Mouse (Mus musculus): ENCODE measurements around the gene Tmem104. TPM values are rescaled to one million over a fixed set of nuclear protein-coding genes. Genes with fewer than 3 reads are reported as not detected.
A peak's percentile ranks its signal among the peaks of the same experiment; 100 is the strongest.

The Tmem104 gene
- polyA plus RNA-seq, 1 experiment, result 6.6 TPM

DNA sequence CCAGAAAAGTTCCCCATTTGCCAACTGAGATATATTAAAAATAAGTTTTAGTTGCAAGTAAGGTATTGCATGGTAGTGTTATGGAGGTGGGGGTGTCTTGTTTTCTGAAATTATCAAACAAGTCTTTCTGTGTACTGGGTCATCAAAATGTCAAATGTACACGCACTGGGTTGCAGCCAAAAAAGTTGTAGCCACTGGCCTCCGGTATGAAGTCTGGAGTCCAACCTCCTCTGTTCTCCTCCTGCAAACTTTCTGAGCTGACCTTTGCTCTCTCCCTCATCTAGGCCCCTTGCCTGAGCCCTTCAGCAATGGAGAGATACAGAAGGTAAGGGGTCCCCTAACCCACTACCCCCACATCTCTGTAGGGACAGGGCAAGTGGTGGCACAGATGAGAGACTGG is 8.5 kb upstream of the Tmem104 start:
- TF ChIP-seq USF1 (IDR thresholded peaks at IDR 0.05; ENCODE audit: low read depth), result no peak
- no peaks in the 10 kb centered on the region for H3K27me3 ChIP-seq (ENCODE audit: control insufficient read depth, insufficient read depth, insufficient read length)
- no peaks in the 10 kb centered on the region for H3K36me3 ChIP-seq (ENCODE audit: control insufficient read depth, insufficient read depth)
- H3K79me2 ChIP-seq (ENCODE audit: control insufficient read depth, insufficient read depth), result no peaks in the 10 kb centered on the region
- H3K79me3 ChIP-seq (ENCODE audit: low read depth), result no peaks in the 10 kb centered on the region
- no peak overlapping the region for H3ac ChIP-seq (ENCODE audit: control insufficient read depth, insufficient read length, low read depth)
- H3K4me3 ChIP-seq (ENCODE audit: insufficient read depth, poor library complexity, severe bottlenecking), result no peak overlapping the region

DNA sequence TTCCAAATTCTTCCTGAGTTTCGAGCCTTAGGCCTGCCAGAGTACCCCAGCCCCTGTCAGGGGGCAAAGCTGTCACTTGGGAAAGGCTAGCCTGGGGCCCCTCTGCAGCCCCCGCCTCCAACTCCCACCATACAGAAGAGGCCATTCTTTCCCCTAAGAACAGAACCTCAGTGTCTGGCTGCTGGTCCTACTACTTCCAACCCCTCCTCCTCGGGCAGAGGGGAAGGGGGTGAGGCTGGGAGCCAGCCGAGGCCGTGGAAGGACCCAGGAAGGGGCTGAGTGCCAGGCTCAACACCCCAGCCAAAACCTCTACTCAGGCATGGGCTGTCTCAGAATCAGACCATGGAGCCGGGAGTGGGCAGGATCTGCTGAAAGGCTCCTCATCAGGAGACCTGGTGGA is 8.1 kb upstream of the Tmem104 start:
- no peaks in the 10 kb centered on the region for H3K36me3 ChIP-seq (ENCODE audit: control insufficient read depth, insufficient read depth)
- no peak overlapping the region for H3K4me3 ChIP-seq (ENCODE audit: insufficient read depth, poor library complexity, severe bottlenecking)
- H3K27me3 ChIP-seq (ENCODE audit: control insufficient read depth, insufficient read depth, insufficient read length), result no peaks in the 10 kb centered on the region
- TF ChIP-seq MYOD1 (IDR thresholded peaks at IDR 0.05; ENCODE audit: control insufficient read depth, insufficient read length, low read depth) (no peak), FOSL1 (IDR thresholded peaks at IDR 0.05; ENCODE audit: insufficient read depth, low read length, poor library complexity, severe bottlenecking) (no peak), CTCF (IDR thresholded peaks at IDR 0.05; ENCODE audit: control insufficient read depth, insufficient read depth, insufficient read length) (no peak), CEBPB (IDR thresholded peaks at IDR 0.05; ENCODE audit: low read depth) (no peak), MAX (IDR thresholded peaks at IDR 0.05) (no peak), USF1 (IDR thresholded peaks at IDR 0.05; ENCODE audit: low read depth) (no peak)
- H3K79me2 ChIP-seq (ENCODE audit: control insufficient read depth, insufficient read depth), result no peaks in the 10 kb centered on the region
- H3ac ChIP-seq (ENCODE audit: control insufficient read depth, insufficient read length, low read depth), result no peak overlapping the region
- H3K79me3 ChIP-seq (ENCODE audit: low read depth), result no peaks in the 10 kb centered on the region

DNA sequence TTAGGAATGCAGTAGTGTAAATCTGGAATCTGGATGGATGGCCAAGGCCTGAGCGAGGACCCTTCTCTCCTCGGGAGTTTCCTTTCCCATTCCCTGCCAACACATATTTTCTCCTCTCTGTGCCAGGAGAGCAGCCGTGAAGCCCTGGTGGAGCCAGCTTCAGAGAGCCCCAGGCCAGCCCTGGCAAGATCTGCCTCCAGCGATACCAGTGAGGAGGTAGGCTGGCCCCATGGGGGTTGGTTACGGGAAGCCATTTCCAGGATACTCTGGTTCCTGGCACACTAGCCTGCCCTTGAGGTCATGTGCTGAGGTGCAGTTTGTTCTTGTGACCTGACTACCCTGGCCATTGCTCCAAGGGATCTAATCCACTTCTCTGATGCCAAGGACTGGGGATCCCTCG is 7.4 kb upstream of the Tmem104 start:
- Histone ChIP-seq H3K4me3 (ENCODE audit: insufficient read depth, poor library complexity, severe bottlenecking) (no peak overlapping the region), H3ac (ENCODE audit: control insufficient read depth, insufficient read length, low read depth) (no peak overlapping the region), H3K27me3 (ENCODE audit: control insufficient read depth, insufficient read depth, insufficient read length) (no peaks in the 10 kb centered on the region), H3K36me3 (ENCODE audit: control insufficient read depth, insufficient read depth) (no peaks in the 10 kb centered on the region), H3K79me2 (ENCODE audit: control insufficient read depth, insufficient read depth) (no peaks in the 10 kb centered on the region), H3K79me3 (ENCODE audit: low read depth) (no peaks in the 10 kb centered on the region)
- TF ChIP-seq USF1 (IDR thresholded peaks at IDR 0.05; ENCODE audit: low read depth) (no peak), FOSL1 (IDR thresholded peaks at IDR 0.05; ENCODE audit: insufficient read depth, low read length, poor library complexity, severe bottlenecking) (no peak), CEBPB (IDR thresholded peaks at IDR 0.05; ENCODE audit: low read depth) (no peak), MAX (IDR thresholded peaks at IDR 0.05) (no peak), MYOD1 (IDR thresholded peaks at IDR 0.05; ENCODE audit: control insufficient read depth, insufficient read length, low read depth) (no peak), CTCF (IDR thresholded peaks at IDR 0.05; ENCODE audit: control insufficient read depth, insufficient read depth, insufficient read length) (no peak), MYOG (IDR thresholded peaks at IDR 0.05; ENCODE audit: control insufficient read depth, extremely low read depth, insufficient read length) (no peak)

DNA sequence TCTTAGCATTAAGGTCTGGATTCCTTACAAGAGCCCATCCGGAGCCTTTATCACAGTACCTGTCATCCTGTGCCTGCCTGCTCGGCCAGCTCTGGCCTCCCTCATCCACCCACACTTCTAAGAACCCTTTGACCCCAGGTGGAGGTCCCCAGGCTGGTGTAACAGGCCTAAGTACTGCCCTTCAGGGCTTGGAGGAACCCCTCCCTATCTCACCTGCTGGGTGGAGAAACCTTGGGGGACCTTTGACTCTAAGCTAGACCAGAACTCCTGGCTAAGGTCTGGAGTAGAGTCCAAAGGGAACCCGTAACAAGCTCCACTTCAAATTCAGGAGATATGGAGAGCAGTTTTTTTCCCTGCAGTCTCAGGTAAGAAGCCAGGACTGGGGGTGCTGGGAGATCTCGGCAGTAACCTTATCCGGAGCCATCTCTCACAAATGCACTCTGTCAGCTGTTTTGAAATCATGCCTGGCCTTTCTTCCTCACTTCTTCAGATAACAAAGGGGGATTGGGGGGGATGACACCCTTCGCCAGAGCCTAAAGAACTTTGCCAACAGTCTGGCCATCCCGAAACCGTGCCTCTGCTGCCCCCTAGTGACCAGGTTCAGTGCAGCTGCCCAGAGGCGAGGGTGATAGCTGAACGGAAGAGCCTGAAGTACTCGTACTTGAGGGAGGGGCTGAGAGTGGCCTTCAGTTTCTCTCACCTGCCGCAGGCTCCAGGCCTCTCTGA is 5.2 kb upstream of the Tmem104 start:
- no peak overlapping the region for H3ac ChIP-seq (ENCODE audit: control insufficient read depth, insufficient read length, low read depth)
- no peaks in the 10 kb centered on the region for H3K27me3 ChIP-seq (ENCODE audit: control insufficient read depth, insufficient read depth, insufficient read length)
- H3K79me3 ChIP-seq (ENCODE audit: low read depth), result no peaks in the 10 kb centered on the region
- TF ChIP-seq FOSL1 (IDR thresholded peaks at IDR 0.05; ENCODE audit: insufficient read depth, low read length, poor library complexity, severe bottlenecking) (no peak), CTCF (IDR thresholded peaks at IDR 0.05; ENCODE audit: control insufficient read depth, insufficient read depth, insufficient read length) (peak; percentile 67)
- H3K36me3 ChIP-seq (ENCODE audit: control insufficient read depth, insufficient read depth), result no peaks in the 10 kb centered on the region
- no peak overlapping the region for H3K4me3 ChIP-seq (ENCODE audit: insufficient read depth, poor library complexity, severe bottlenecking)
- H3K79me2 ChIP-seq (ENCODE audit: control insufficient read depth, insufficient read depth), result no peaks in the 10 kb centered on the region

DNA sequence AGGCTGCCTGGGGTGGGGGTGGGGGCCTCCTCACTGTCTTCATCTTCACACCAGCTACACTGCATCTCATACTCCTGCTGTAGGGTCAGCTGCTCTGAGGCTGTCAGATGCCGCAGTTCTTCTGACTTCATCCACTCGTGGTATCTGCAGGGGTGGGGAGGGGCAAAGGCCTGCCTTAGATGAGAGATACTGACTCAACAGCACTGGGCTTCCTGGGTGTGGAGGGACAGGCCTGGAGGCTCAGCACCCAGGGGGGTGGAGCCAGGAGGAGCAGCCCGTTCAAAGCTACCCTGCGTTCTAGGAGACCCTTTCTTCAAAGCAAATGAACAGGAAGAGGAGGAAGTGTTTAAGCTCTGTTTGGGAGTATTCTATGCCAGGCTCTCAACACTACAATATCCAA is 2.3 kb upstream of the Tmem104 start:
- H3K27me3 ChIP-seq (ENCODE audit: control insufficient read depth, insufficient read depth, insufficient read length), result no peaks in the 10 kb centered on the region
- TF ChIP-seq CEBPB (IDR thresholded peaks at IDR 0.05; ENCODE audit: low read depth) (no peak), USF1 (IDR thresholded peaks at IDR 0.05; ENCODE audit: low read depth) (no peak), MAX (IDR thresholded peaks at IDR 0.05) (no peak), MYOD1 (IDR thresholded peaks at IDR 0.05; ENCODE audit: control insufficient read depth, insufficient read length, low read depth) (no peak), MYOG (IDR thresholded peaks at IDR 0.05; ENCODE audit: control insufficient read depth, extremely low read depth, insufficient read length) (no peak), CTCF (IDR thresholded peaks at IDR 0.05; ENCODE audit: control insufficient read depth, insufficient read depth, insufficient read length) (no peak), FOSL1 (IDR thresholded peaks at IDR 0.05; ENCODE audit: insufficient read depth, low read length, poor library complexity, severe bottlenecking) (no peak)

DNA sequence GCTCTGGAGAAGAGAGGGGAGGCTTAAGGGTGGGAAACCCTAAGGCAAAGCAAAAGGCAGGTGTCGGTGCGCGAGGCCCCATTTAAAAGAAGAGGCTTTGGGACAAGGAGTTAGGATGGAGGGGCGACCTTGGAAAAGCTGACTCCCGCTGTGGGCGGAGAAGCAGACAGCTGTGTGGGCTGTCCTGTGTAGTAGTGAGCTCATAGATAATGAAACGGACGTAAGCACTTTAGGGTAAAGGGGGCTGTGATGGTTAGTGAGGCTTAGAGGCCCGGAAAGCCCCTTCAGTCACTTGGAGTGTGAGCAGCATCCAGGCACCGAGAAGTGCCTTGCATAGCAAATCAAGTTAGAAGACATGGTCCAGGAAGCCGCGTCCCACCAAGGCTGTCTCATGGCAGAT is 406 bp downstream of the Tmem104 start, which contains the start of gene Nat9:
Nat9 (minus strand) TSS at position 167 of the 400 bp plus-strand sequence.
- no peak for TF ChIP-seq CTCF (IDR thresholded peaks at IDR 0.05; ENCODE audit: control insufficient read depth, insufficient read depth, insufficient read length)
- no peak for TF ChIP-seq FOSL1 (IDR thresholded peaks at IDR 0.05; ENCODE audit: insufficient read depth, low read length, poor library complexity, severe bottlenecking)
- TF ChIP-seq MYOD1 (IDR thresholded peaks at IDR 0.05; ENCODE audit: control insufficient read depth, insufficient read length, low read depth), result no peak
- TF ChIP-seq MYOG (IDR thresholded peaks at IDR 0.05; ENCODE audit: control insufficient read depth, extremely low read depth, insufficient read length), result no peak
- TF ChIP-seq MAX (IDR thresholded peaks at IDR 0.05), result no peak
- TF ChIP-seq CEBPB (IDR thresholded peaks at IDR 0.05; ENCODE audit: low read depth), result no peak
- TF ChIP-seq USF1 (IDR thresholded peaks at IDR 0.05; ENCODE audit: low read depth), result no peak
- Histone ChIP-seq H3K27me3 (ENCODE audit: control insufficient read depth, insufficient read depth, insufficient read length) (no peaks in the 10 kb centered on the region), H3K79me2 (ENCODE audit: control insufficient read depth, insufficient read depth) (no peaks in the 10 kb centered on the region), H3ac (ENCODE audit: control insufficient read depth, insufficient read length, low read depth) (peak within 1 kb of the TSS; percentile 48), H3K79me3 (ENCODE audit: low read depth) (peaks cover 2% of the 10 kb centered on the region), H3K36me3 (ENCODE audit: control insufficient read depth, insufficient read depth) (no peaks in the 10 kb centered on the region), H3K4me3 (ENCODE audit: insufficient read depth, poor library complexity, severe bottlenecking) (peak within 1 kb of the TSS; percentile 60)

More for the DNA sequence above, 2.3 kb upstream of the Tmem104 start:
- Histone ChIP-seq H3K36me3 (ENCODE audit: control insufficient read depth, insufficient read depth) (no peaks in the 10 kb centered on the region), H3K4me3 (ENCODE audit: insufficient read depth, poor library complexity, severe bottlenecking) (no peak overlapping the region), H3ac (ENCODE audit: control insufficient read depth, insufficient read length, low read depth) (no peak overlapping the region), H3K79me3 (ENCODE audit: low read depth) (peaks cover 2% of the 10 kb centered on the region), H3K79me2 (ENCODE audit: control insufficient read depth, insufficient read depth) (no peaks in the 10 kb centered on the region)

All from C2C12 (cell line).